Mouse (Mus musculus) urinary bladder, adult 18-20 months (tissue): ENCODE data around the gene Canx.
"Not testable (repeated sequence)": the region's sequence is repeated elsewhere in the genome, so short reads cannot be mapped to it uniquely, and the experiment has no call there.

ENCODE experiments used
- DNase-seq, 2 experiments: peaks; one replicate each; pipeline ENCODE4 v3.0.0; 2022; ENCODE audit warnings: low spot score in 2 of 2, mixed read lengths in 2 of 2

The Canx gene

DNA sequence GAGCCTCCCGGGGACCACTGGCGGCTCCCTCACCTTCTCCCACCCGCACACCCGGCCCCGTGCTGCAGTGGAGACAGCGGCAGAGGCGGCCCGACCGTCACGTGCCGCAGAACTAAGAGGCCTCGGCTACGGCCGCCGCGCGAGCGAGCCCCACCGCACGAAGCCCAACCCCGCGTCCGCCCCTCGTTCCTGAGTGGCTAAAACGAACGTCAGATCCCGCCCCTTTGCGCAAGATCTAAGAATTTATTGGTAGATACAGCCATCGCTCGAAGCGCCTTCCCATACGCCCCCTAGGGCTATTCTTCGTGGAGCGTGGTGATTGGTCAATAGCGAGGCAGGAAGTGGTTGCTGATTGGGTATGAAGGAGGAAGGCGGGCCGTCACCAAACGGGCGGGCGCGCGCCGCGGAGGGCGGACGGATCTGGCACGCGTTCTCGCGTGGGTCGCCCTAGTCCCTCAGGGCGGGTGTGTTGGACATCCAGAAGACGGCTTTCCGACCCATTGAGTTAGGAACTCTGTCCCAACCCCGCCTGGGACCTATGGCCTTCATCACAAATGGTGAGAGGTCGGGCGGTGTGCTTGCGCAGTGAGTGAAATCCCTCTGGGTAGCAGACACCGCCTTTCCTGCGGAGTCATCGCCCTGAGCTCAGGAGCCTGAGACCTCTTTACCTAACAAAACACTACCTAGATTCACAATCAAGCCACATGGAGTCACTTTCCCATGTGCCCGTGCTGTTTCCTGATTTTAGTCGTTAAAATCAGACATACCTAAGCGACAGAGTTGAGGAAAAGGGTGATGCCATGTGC, at the start of gene Canx:
Gene Canx, minus strand, starts transcription at position 178 of the 806 bp plus-strand sequence.
- DNase-seq, result peak; percentile 97 to 98

DNA sequence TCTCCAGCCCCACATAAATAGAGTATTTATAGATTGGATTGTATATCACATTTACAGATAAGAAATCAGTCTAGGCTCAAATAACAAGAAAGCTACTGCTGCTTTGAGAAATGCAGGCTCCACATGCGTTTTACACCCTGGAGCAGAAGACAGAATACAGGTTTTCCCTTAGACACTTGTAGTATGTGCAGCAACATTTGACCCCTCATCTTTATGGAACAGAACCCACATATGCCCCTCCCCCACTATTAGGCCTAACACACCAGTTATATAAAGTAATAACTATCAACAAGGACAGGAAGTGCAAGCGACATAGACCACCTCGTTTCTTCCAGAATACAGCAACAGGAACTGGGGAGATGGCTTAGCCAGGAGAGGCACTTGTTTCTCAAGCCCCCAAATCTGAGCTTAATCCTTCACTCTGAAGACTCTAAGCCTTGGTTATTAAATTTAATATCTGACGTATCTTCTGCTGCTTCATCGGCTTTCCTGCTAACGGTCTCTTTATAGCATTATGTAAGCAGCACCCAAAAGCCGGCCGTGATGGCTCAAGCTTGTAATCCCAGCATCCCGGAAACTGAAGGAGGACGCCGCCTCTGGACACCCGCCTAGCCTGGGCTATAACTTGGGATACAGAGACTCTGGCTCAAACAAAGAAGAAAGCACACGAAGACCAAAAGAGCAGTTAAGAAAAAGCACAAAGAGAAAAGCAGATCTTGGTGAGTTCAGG, 49.0 kb upstream of the Canx start:
- DNase-seq, result no peak

DNA sequence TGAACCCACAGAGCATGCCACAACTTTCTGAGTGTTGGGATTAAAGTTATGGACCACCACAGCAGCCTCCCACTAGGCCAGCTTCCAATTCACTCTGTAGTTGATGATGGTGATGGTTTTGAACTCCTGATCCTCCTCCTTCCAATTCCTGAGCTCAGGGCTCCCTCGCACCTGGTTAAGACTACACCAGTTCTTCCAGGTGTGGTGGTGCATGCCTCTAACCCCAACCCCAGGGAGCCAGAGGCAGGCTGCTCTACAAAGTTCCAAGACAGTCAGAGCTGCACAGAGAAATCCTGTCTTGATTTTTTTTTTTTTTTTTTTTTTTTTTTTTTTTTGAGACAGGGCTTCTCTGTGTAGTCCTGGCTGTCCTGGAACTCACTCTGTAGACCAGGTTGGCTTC, 48.1 kb upstream of the Canx start:
- no peak for DNase-seq

DNA sequence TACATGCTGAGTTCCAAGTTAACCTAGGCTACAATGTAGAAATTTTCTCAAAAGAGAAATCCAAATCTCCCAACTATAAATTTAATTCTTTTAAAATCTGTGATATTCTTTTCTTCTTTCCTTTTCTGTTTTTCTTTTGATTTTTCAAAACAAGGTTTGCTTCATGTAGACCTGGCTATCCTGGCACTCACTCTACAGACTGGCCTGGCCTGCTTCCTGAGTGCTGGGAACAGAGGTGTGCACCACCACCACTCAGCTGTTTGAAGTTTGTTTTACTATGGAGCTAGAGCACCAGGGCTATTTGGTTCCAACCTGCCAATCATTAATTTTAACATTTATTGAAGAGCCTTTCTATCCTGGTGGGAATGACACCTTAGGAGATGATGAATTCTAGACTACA, 47.6 kb upstream of the Canx start:
- no peak for DNase-seq

DNA sequence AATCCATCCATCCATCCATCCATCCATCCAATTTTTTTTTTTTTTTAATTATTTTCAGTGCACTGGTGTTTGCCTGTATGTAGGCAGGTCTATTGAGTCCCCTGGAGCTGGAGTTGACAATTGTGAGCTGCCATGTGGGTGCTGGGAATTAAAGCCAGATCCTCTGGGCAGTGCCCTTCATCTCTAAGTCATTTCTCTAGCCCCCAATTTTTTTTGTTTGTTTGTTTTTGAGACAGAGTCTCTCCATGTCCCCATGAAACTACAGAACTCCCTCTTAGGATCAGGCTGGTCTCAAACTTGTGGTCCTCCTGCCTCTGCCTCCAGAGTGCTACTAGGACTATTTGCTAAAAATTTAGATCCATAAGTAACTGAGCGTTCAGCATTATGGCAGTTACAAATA, 46.4 kb upstream of the Canx start:
- no peak for DNase-seq

DNA sequence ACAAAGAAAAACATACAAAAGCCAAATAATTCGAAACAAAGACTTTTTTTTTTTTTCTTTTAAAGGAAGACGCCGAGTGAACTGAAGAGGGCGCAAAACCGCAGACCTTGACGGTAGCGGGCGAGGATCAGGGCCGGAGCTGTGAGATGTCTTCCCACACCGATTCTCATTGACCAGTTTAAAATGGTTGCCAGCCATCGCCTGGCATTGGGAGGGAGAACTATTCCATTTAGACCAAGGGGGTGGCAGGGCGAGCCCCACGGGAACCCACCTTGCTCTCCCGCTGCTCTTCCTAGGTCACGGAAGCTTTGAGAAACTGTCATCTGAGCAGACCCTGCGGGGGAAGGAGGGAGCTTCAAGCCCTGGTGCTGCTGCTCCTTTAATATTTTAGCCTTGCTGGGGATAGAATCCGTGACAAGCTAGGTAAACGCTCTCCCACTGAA, 45.9 kb upstream of the Canx start:
- no peak for DNase-seq

DNA sequence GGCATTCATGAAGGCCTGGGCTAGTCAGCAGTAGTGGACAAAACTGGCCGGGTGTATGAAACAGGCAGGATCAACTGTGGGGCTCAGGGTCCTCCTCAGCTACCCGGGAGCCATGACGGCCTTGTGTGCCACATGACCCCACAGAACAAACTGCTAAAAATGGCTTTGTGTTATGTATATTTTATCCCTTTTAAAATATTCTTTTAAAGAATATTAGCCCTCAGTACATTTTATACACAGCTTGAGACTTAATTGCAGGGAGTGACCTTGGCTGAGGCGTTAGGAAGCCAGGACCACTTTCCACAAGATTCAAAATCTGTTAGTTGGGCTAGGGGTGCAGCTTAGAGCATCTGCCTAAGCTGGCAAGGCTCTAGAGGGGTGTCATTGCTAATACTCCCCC, 45.5 kb upstream of the Canx start:
- no peak for DNase-seq

DNA sequence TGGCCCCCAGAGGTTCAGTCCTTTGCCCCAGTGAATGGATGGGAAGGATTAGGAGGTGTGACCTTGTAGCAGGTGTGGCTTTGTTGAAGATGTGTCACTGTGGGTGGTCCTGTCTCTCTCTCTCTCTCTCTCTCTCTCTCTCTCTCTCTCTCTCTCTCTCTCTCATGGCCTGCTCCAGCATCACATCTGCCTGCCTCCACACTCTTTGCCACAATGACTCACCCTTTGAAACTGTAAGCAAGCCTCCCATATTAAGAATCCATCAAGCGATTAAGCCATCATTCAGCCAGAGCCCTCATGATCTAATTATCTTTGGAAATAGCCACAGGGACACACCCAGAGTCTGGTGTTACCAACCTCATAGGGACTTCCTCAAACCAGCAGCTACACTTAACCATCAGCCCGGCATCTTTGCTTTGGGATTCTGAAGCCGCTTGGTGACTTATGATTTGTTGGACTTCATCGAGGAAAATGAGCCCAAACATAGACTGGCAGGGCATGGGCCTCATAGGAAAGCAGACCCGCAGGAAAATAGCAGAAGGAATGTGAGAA, 44.0 kb upstream of the Canx start:
- DNase-seq, result no peak

DNA sequence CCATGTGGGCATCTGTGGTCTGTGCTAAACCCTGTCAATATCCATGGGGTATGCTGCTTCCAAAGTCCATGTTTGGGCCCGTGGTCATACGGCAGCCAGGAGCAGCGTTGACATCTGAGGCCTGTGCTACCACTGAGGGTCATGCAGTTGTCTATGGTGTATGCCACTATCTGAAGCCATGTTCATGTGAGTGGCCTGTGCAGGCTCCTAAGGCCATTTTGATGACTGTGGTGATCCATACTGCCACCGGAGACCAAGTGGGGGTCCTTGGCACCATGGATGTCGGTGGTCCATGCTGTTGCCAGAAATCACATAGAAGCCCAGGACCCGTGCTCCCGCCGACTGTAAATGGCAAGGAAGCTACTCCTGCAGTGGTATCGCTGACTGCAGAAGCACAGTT, 42.1 kb upstream of the Canx start:
- DNase-seq, result no peak

DNA sequence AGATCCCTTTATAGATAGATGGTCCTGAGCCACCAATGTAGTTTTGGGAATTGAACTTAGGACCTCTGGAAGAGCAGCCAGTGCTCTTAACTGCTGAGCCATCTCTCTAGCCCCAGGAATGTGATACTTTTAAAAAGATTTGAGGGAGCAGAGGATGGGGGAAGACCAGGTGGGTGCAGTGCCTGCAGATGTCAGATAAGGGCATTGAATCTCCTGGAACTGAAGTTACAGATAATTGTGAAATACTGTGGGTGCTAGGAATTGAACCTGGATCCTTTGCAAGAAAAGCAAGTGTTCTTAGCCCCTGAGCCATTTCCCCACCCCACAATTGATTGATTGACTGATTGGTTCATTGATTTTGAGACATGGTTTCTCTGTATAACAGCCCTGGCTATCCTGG, 39.8 kb upstream of the Canx start:
- DNase-seq, result no peak

DNA sequence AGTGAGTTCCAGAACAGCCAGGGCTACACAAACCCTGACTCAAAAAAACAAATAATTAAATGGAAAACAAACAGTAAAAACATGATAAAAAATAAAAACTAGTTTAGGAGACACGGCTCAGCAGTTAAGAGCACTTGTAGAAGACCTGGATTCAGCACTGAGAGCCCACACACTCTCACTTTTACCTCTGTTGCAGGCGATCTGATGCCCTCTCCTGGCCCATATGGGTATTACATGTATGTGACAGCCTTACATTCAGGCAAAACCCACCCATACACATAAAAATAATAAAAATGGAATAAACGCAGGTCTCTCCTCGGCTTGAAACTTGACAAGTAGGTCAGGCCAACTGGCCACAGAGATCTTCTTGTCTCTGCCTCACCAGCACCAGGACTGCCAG, 39.1 kb upstream of the Canx start:
- no peak for DNase-seq

DNA sequence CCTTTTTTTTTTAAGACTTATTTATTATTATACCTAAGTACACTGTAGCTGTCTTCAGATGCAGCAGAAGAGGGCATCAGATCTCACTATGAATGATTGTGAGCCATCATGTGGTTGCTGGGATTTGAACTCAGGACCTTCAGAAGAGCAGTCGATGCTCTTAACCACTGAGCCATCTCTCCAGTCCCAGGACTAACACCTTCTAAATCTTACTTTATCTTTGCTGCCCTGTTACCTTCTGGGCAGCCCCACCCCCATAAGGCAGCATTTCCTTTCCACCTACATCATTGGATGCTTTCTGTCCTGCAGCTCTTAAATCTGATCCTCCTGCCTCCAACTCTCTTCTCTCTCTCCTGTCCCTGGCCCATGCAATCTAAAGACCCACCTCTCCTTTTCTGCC, 35.8 kb upstream of the Canx start:
- DNase-seq, result not testable (repeated sequence)

DNA sequence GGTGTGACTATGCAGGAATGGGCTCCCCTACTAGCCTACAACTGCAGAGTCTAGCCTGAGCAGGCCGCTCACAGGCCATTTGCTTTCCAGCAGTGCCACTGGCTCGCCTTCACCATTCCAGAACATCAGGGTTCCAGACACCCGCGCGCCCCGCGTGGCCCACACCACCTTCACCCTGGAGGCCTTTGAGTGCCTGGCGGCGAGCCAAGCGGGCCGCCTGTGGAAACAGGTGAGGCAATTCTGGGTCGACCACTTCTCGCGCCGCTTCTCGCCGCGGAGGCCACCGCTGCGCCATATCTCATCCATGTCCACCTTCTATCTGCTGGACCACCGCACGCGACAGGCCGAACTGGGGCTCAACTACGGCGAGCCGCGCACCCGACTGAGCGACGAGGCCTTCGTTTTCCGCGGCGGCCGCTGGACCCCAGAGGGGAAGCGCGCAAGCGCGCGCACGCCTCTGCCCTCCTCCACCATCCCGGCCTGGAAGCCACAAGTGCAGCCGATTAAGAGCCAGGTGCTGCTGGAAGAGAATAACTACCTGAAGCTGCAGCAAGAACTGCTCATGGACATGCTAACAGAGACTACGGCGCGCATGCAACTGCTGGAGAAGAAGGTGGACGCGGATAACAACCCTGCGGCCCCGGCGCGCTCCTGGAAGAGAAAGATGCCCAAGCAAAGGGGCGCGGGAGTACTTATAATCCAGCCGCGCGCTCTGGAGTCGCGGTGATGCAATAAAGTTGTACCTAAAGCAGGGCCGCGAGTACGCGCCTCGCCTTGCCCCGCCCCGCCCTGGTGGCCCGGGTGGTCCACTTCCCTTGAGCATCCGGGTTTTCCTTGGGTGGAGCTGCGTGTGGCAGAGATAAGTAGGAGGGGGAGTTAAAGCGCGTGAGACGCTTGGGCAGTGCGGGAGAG, 33.7 kb upstream of the Canx start:
- DNase-seq, result peak in 1 of 2 experiments; percentile 45

DNA sequence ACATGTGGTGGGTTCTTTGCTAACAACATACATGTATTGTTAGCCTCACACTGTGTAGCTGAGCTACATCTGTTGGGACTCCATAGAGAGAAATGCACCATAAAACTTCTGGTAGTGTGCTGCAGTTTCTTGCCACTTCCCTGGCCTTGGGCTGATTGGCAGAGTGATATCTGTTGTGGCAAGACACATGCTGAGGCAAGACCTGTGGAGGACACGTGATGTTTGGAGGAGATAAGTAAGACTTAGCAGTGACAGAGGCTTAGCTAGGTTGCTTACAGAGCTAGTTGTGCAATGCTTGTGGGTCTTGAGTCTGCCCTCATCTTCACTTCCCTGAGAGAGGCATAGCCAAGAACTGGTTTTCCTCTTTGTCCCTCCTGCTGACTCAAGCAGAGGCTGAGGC, 29.9 kb upstream of the Canx start:
- DNase-seq, result no peak

DNA sequence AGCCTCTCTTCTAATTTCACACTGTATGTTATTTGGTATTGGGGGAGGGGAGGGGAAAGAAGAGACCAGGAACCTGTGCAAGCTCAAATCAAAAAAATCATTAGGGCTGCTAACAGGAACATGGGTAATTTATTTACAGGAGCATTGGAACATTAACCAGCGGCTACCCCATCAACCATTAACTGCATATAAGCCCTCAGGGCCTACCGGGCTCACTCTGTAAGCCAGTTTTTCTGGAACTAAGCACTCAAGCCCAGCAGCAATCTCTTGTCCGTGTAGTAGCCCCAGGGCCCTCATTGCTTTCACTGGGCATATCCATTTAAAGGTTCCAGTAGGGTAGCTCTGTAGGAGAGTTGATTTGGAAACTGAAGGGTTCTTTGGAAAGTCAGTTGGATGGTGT, 29.4 kb upstream of the Canx start:
- no peak for DNase-seq

DNA sequence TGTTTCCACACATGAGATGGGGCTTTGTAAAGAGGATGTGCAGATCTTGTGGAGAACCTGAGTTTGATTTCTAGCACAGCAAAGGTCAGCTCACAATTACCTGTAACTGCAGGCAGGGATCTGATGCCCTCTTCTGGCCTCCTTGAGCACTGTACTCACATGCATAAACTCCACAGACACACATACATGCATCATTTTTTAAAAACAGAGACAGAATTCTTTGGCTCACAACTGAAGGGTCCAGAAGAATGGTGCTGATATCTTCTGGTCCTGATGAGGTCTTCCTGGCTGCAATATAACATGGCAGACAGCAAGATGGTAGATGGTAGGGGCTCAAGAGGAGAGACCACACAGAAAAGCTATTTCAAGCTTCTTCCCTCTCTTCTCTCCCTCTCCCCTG, 28.7 kb upstream of the Canx start, which contains the start of gene Cby3:
Gene Cby3, plus strand, starts transcription at position 301 of the 400 bp plus-strand sequence.
- no peak for DNase-seq

DNA sequence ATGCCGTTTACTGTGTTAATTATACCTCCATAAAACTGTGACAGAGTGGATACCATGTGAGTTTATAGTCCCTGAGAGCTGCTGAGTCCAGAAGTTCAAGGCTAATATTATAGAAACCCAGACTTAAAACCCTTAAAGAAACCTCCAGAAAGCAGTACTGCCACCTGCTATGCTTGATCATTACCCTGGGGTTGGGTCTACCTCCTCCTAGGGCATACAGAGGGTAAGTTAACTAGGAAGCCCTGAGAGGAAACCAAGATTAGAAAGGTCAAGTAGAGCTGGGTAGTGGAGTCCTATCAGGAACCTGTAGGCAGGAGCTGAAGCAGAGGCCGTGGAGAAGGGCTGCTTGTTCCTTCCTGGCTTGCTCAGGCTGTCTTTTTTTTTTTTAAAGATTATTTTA, 26.7 kb upstream of the Canx start:
- DNase-seq, result no peak

DNA sequence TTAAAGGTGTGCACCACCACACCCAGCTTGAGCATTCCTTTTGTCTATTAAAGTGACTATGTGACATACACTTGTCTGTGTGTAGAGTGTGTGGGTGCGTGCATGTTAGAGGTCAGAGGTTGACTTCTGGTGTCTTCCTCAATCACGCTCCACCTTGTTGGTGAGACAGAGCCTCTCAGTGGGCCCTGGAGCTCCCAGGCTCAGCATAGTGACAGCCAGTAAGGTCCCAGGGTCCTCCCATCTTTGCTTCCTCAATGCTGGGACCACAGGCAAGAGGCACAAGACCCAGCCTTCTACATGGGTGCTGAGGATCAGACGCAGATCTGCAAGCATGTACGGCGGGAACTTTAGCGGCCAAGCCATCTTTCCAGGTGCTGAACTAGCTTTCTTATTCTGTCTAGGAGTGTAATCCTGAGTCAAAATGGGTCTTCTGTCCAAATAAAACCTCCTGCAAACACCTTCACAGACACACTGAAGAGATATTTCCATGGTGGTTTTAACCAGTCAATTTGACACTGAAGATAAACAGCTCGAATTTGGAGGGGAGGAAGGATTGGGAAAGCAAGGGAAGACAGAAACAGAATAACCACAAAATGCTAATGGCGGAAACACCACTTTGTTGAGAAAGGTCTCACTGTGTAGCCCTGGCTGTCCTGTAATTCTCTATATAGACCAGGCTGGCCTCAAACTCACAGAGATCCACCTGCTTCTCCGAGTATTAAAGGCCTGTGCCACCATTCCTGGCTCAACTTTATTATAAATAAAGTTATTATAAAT, 21.0 kb upstream of the Canx start:
- no peak for DNase-seq

DNA sequence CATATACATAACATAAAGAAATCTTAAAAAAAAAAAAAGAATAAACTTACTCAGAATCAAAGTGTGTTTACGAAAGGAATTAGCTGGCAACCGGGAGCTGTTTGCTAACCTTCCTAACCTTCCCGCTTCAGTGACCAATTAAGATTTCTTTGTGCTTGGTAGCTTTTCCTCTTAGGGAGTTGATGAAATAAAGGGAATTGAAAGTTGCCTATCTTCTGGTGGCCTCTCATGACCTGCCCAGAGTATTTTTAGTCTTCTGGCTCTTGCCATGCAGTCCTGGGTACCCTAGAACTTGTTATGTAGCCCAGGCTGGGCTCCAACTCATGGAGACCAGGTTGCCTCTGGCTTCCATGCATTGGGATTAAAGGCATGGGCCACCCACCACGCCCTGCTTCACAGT, 20.0 kb upstream of the Canx start:
- no peak for DNase-seq

DNA sequence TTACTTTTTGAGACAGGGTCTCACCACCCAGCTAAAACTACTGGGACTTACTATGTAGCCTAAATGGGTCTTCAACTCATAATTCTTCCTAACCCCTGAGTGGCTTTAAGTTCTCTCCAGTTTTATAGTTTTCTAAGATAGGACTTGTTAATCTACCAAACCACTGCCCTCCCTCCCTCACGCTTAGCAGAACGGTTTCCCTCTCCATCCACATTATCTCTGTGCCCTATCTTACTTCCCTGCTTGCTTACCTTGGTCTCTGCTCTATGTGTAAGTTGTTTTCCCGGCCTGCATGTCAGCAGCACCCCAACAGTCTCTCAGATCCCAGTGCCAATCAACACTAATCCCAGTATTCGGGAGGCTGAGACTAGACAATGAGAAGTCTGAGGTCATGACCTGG, 11.4 kb upstream of the Canx start:
- no peak for DNase-seq

DNA sequence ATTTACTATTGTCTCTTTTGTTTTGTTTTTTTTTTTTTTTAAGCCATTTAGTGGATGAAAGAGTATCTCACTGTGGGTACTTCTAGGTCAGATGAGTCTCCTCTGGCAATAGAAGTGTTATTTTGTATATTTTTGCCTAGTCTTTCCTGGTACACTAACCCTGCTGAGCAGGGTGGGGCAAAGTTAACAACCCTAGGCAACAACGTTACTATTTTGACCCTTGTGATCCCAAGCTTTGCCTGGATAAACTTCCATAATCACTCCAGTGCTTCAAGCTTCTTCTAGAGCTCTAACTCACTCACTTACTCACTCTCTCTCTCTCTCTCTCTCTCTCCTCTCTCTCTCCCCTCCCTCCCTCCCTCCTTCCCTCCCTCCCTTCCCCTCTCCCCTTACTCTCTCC, 10.7 kb upstream of the Canx start:
- DNase-seq, result no peak
